Mouse (Mus musculus) liver, postnatal 0 days (tissue): ENCODE results near the gene Fbxo45.

Experiments
- CTCF ChIP-seq: sonication (generic); IDR thresholded peaks from 2 replicates; pipeline ENCODE4 v1.5.1; 2016; ENCODE audit warnings: antibody characterized with exemption, low read depth
- EP300 ChIP-seq: IDR thresholded peaks from 2 replicates; pipeline ENCODE4 v1.6.1; 2016; ENCODE audit warnings: antibody characterized with exemption, low read depth, mild to moderate bottlenecking

DNA sequence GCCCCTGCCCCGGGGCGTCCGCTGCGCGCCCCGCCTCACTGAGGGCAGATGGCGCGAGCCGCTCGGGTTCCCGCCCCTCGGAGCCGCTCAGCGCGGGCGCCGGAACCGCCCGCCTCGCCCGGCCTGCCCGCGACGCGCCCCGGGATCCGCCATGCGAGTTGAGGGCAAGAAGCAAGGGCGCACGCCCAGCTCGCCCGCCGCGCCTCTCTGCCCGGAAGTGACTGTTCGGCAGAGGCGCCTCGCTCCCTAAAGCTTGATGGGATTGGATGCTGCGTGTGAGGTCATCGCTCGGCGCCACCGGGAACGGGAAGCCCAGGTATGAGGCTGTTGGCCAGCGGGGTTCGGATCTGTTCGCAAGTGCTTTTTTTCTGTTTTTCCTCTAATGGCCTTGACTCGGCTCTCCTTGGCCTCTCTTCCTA, at the start of gene Fbxo45, which contains the start of gene Wdr53:
- no peak for TF ChIP-seq CTCF
- no peak for TF ChIP-seq EP300
